Mouse (Mus musculus): ENCODE measurements at regions not wholly inside any gene's neighbourhood (a gene's known extent, or its start where the extent isn't known, plus 50 kb on each side); places are given as distances from the start of the nearest gene placed in this dataset.
A peak's percentile ranks its signal among the peaks of the same experiment; 100 is the strongest.

GRCm38 (mm10) chr11:24350839-24351238 lies 273.0 kb downstream of the Bcl11a start:
- peaks cover 9% of the 10 kb centered on the region; the same call in 1 of the 2 replicates for H3K27me3 ChIP-seq (ENCODE audit: low read depth, poor library complexity, severe bottlenecking)
- no peak for DNase-seq (ENCODE audit: low spot score)
- H3K36me3 ChIP-seq, result no peaks in the 10 kb centered on the region
- H3K4me1 ChIP-seq, result peaks cover 25% of the 10 kb centered on the region
- no peak overlapping the region for H3K27ac ChIP-seq (replicated peaks)
- WGBS, result 92% methylated on average over 4 of the region's 4 CpGs
- no peak overlapping the region for H3K4me3 ChIP-seq
- H3K9me3 ChIP-seq (replicated peaks), result no peaks in the 10 kb centered on the region

DNA sequence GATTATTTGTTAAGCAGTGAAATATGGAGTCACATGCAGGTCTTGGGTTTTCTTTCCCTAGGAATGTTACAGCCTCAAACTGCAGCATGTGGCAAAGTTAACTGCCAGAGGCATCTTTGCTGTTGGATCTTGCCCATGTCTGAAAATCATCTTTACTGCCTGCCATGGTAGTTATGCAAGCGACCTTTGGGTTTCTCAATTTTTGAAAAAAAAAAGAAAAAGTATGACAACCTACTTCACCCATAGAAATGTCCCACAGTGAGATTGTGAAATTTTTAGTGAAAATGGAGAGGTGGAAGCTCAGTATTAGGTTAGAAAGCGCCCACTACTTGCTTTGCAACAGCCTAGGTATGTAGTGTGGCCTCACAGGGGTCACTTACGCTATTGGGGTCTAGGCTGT lies 274.2 kb downstream of the Bcl11a start:
- H3K27me3 ChIP-seq (ENCODE audit: low read depth, poor library complexity, severe bottlenecking), result peaks cover 9% of the 10 kb centered on the region; the same call in 1 of the 2 replicates
- no peak overlapping the region for H3K4me3 ChIP-seq
- H3K9me3 ChIP-seq (replicated peaks), result no peaks in the 10 kb centered on the region
- no peak for DNase-seq (ENCODE audit: low spot score)
- no peaks in the 10 kb centered on the region for H3K36me3 ChIP-seq
- WGBS, result 88% methylated on average over 3 of the region's 3 CpGs
- peaks cover 22% of the 10 kb centered on the region for H3K4me1 ChIP-seq
- no peak overlapping the region for H3K27ac ChIP-seq (replicated peaks)

- 83% methylated on average over 1 of the region's 1 CpGs for WGBS
- H3K27ac ChIP-seq (replicated peaks), result no peak overlapping the region
- no peak for DNase-seq (ENCODE audit: low spot score)
Measured at GRCm38 (mm10) chr11:24353056-24353455, 275.2 kb downstream of the Bcl11a start.

DNA sequence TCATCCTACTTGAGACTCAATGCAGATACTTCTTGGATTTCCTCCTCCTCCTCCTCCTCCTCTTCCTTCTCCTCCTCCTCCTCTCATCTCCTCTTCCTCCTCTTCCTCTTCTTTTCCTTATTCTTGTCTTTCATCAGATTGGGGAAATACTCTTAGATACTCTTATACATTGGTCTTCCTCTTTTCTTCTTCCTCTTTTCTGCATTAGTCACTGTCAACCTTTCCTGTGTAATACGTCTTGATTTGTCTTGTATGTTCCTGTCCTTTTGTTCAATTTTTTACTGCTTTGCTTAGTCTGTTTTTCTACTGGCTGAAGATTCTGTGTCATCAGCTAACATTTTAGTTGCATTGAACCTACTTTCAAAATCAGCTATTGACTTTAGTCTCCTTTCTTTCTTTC lies 279.5 kb downstream of the Bcl11a start:
- WGBS, result 71% methylated on average over 1 of the region's 1 CpGs
- Histone ChIP-seq H3K27me3 (ENCODE audit: low read depth, poor library complexity, severe bottlenecking) (no peaks in the 10 kb centered on the region), H3K9me3 (replicated peaks) (no peaks in the 10 kb centered on the region), H3K36me3 (no peaks in the 10 kb centered on the region), H3K27ac (replicated peaks) (no peak overlapping the region), H3K4me1 (peaks cover 10% of the 10 kb centered on the region), H3K4me3 (no peak overlapping the region)
- DNase-seq (ENCODE audit: low spot score), result no peak

More at GRCm38 (mm10) chr11:24353056-24353455, 275.2 kb downstream of the Bcl11a start:
- peaks cover 16% of the 10 kb centered on the region for H3K4me1 ChIP-seq
- peaks cover 9% of the 10 kb centered on the region; the same call in 1 of the 2 replicates for H3K27me3 ChIP-seq (ENCODE audit: low read depth, poor library complexity, severe bottlenecking)
- no peaks in the 10 kb centered on the region for H3K9me3 ChIP-seq (replicated peaks)
- H3K4me3 ChIP-seq, result no peak overlapping the region
- H3K36me3 ChIP-seq, result no peaks in the 10 kb centered on the region

DNA sequence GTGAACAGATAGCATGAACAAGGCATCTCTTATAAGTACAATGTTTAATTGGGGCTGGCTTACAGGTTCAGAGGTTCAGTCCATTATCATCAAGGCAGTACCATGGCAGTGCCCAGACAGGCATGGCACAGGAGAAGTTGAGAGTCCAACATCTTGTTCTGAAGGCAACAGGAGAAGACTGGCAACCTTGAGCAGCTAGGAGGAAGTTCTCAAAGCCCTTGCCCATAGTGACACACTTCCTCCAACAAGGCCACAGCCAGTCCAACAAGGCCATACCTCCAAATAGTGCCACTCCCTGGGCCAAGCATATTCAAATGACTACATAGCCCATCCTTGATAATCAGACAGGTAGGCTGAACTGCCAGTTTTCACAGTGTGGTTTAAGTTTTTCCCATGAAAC lies 281.2 kb downstream of the Bcl11a start:
- H3K4me3 ChIP-seq, result no peak overlapping the region
- no peak for DNase-seq (ENCODE audit: low spot score)
- H3K36me3 ChIP-seq, result no peaks in the 10 kb centered on the region
- H3K27ac ChIP-seq (replicated peaks), result no peak overlapping the region
- H3K27me3 ChIP-seq (ENCODE audit: low read depth, poor library complexity, severe bottlenecking), result no peaks in the 10 kb centered on the region
- no peaks in the 10 kb centered on the region for H3K9me3 ChIP-seq (replicated peaks)
- peaks cover 27% of the 10 kb centered on the region for H3K4me1 ChIP-seq

DNA sequence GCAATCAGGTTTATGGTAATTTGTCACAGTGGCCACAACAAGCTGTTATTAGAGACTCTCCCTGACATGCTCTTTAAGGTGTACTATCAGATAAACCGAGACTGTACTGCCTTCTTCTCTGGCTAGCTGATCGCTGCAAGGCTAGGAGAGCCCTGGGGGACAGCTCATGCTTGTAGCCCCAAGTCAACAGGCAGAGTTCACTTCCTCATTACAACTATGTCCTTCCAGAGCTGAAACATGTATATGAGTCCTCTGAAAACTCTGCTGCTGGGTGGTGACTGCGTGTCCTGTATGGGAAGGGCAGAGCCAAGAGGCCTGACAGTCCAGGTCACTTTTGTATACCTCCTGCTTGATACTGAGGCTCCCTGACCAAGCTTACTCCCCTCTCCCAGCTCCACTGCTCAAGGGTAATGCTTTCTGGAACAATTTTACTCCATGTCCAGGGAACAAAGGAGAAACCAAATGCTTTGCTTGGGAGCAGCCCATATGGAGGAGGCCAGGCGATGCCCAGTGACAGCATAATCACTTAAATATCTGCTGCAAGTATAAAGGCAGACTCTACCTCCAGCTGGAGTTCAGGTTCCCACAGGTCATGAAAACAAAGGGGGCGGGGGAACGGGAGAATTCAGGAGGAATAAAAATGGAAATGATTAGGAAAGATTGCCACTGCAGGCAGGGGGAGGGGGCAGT lies 284.3 kb downstream of the Bcl11a start:
- Histone ChIP-seq H3K27me3 (ENCODE audit: low read depth, poor library complexity, severe bottlenecking) (no peaks in the 10 kb centered on the region; the same call in 1 of the 2 replicates), H3K4me3 (no peak overlapping the region), H3K36me3 (no peaks in the 10 kb centered on the region), H3K9me3 (replicated peaks) (no peaks in the 10 kb centered on the region), H3K4me1 (peaks cover 32% of the 10 kb centered on the region), H3K27ac (replicated peaks) (peak overlapping the region; percentile 69)
- WGBS, result 56% methylated on average over 6 of the region's 6 CpGs
- no peak for DNase-seq (ENCODE audit: low spot score)

DNA sequence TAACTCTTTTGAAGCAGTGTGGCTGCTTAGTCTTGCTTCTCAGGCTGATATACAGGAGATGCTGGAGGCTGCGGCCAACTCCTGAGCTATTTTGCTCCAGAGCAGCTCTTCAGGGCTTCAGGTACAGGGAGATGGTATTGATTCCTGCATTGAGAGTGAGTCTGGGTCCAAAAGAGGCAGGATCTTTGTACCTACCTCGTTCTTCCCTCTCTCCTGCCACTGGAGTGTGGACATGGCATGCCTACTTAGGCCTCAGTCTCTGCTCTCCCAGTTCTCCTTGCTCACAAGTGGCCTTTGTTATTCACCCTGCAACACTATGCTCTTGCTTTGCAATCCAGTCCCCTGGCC lies 284.8 kb downstream of the Bcl11a start:
- no peak overlapping the region for H3K4me3 ChIP-seq
- H3K27ac ChIP-seq (replicated peaks), result peak overlapping the region; percentile 69
- H3K36me3 ChIP-seq, result no peaks in the 10 kb centered on the region
- H3K27me3 ChIP-seq (ENCODE audit: low read depth, poor library complexity, severe bottlenecking), result no peaks in the 10 kb centered on the region; the same call in 1 of the 2 replicates
- WGBS, result 65% methylated on average over 2 of the region's 2 CpGs
- DNase-seq (ENCODE audit: low spot score), result no peak
- peaks cover 32% of the 10 kb centered on the region for H3K4me1 ChIP-seq
- H3K9me3 ChIP-seq (replicated peaks), result no peaks in the 10 kb centered on the region

GRCm38 (mm10) chr11:24363418-24364364 lies 285.8 kb downstream of the Bcl11a start:
- Histone ChIP-seq H3K4me3 (no peak overlapping the region), H3K4me1 (peaks cover 32% of the 10 kb centered on the region), H3K27ac (replicated peaks) (peak overlapping the region; percentile 66), H3K36me3 (no peaks in the 10 kb centered on the region), H3K27me3 (ENCODE audit: low read depth, poor library complexity, severe bottlenecking) (peaks cover 4% of the 10 kb centered on the region; the same call in 1 of the 2 replicates), H3K9me3 (replicated peaks) (no peaks in the 10 kb centered on the region)
- peak; percentile 48 for DNase-seq (ENCODE audit: low spot score)
- WGBS, result 58% methylated on average over 9 of the region's 9 CpGs

GRCm38 (mm10) chr11:24370198-24370860 lies 292.5 kb downstream of the Bcl11a start:
- Histone ChIP-seq H3K27me3 (ENCODE audit: low read depth, poor library complexity, severe bottlenecking) (peaks cover 41% of the 10 kb centered on the region), H3K9me3 (replicated peaks) (no peaks in the 10 kb centered on the region), H3K4me1 (peaks cover 32% of the 10 kb centered on the region), H3K27ac (replicated peaks) (peak overlapping the region; percentile 77), H3K4me3 (no peak overlapping the region; the same call in 1 of the 2 replicates), H3K36me3 (no peaks in the 10 kb centered on the region)
- DNase-seq (ENCODE audit: low spot score), result peak; percentile 37
- 15% methylated on average over 15 of the region's 15 CpGs for WGBS

DNA sequence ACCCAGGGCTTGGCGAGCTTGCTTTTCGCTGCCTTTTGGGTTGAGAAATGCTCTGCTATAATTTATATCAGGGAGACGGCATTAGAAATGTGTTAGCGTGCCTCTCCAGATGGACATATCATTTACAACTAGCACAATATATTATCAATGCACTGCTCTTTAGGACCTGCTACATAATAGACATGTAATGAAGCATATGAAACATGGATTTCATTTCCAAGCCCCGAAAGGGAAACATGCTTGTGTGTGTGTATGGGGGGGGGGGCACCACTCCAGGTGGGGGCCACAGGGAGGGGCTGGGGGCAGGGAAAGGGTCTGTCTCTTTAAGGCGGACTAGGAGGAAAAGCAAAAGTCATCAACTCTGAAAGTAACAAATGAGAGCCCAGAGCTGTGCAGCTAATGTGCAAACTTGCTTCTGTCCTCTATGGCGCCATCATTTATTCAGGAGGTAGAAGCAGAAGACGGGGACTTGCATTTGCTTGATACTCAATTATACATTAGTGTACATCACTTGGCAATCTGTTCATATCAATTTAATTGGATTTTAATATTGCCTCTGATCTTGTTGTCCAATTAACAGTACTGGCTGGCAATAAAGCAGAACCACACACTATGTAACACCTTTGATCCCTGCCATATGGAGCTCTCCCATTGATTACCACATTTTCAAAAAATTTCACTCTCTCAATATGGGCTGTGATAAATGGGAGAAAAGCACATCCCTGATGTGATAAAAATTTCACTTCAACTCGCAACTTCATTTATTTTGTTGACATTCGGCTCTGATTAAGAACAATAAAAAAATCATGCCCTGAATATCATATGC lies 293.2 kb downstream of the Bcl11a start:
- Histone ChIP-seq H3K36me3 (no peaks in the 10 kb centered on the region), H3K27ac (replicated peaks) (peak overlapping the region; percentile 77), H3K27me3 (ENCODE audit: low read depth, poor library complexity, severe bottlenecking) (peaks cover 41% of the 10 kb centered on the region), H3K4me3 (no peak overlapping the region; the same call in 1 of the 2 replicates), H3K4me1 (peaks cover 32% of the 10 kb centered on the region), H3K9me3 (replicated peaks) (no peaks in the 10 kb centered on the region)
- 66% methylated on average over 10 of the region's 10 CpGs for WGBS
- DNase-seq (ENCODE audit: low spot score), result no peak

GRCm38 (mm10) chr11:24371687-24371950 lies 293.8 kb downstream of the Bcl11a start:
- Histone ChIP-seq H3K27ac (replicated peaks) (no peak overlapping the region), H3K4me3 (no peak overlapping the region), H3K9me3 (replicated peaks) (no peaks in the 10 kb centered on the region), H3K4me1 (peaks cover 32% of the 10 kb centered on the region), H3K27me3 (ENCODE audit: low read depth, poor library complexity, severe bottlenecking) (peaks cover 41% of the 10 kb centered on the region), H3K36me3 (no peaks in the 10 kb centered on the region)
- DNase-seq (ENCODE audit: low spot score), result no peak
- WGBS, result 80% methylated on average over 5 of the region's 5 CpGs

GRCm38 (mm10) chr11:24371963-24372362 lies 294.1 kb downstream of the Bcl11a start:
- Histone ChIP-seq H3K27me3 (ENCODE audit: low read depth, poor library complexity, severe bottlenecking) (peaks cover 41% of the 10 kb centered on the region), H3K27ac (replicated peaks) (0 out of 2 replicates have a peak overlapping the region, but pooled peaks have one; percentile 23), H3K4me1 (peaks cover 32% of the 10 kb centered on the region), H3K36me3 (no peaks in the 10 kb centered on the region), H3K4me3 (no peak overlapping the region), H3K9me3 (replicated peaks) (no peaks in the 10 kb centered on the region)
- WGBS, result 49% methylated on average over 8 of the region's 8 CpGs
- DNase-seq (ENCODE audit: low spot score), result no peak

Data from midbrain, embryonic 10.5 days (tissue).